Mouse (Mus musculus) bone marrow, adult 2 months (tissue): Measurements from ENCODE around the gene H1fx. TPM values are rescaled to one million over a fixed set of nuclear protein-coding genes. Genes with fewer than 3 reads are reported as not detected.
"Not testable (repeated sequence)": the region's sequence is repeated elsewhere in the genome, so short reads cannot be mapped to it uniquely, and the experiment has no call there.

Experiments
- H3K27ac ChIP-seq: fragments of 200-500 bp; 2 replicates; pipeline ENCODE4 v1.5.1; 2012; ENCODE audit warnings: low read depth, mild to moderate bottlenecking, control low read depth, inconsistent platforms, low read length; ENCODE audit not compliant: control insufficient read depth, poor library complexity, insufficient read depth
- H3K4me1 ChIP-seq: fragments of 200-500 bp; 2 replicates; pipeline ENCODE4 v1.6.1; 2011; ENCODE audit warnings: low read length; ENCODE audit not compliant: control insufficient read depth, insufficient read depth
- H3K4me3 ChIP-seq: fragments of 200-500 bp; replicated peaks from 2 replicates; pipeline ENCODE3; 2011; ENCODE audit warnings: mild to moderate bottlenecking, low read depth, low read length, control low read depth; ENCODE audit not compliant: control insufficient read depth
- CTCF ChIP-seq: fragments of 200-500 bp; IDR thresholded peaks from 2 replicates; pipeline ENCODE4 v1.5.1; 2011; ENCODE audit warnings: low read length, control low read depth; ENCODE audit not compliant: control insufficient read depth, insufficient read depth
- POLR2A ChIP-seq: fragments of 200-500 bp; IDR thresholded peaks from 2 replicates; pipeline ENCODE4 v1.6.1; 2011; ENCODE audit warnings: low read depth, mild to moderate bottlenecking, control low read depth, low read length, borderline replicate concordance; ENCODE audit not compliant: control insufficient read depth
- WGBS: fragments of 180-500 bp; shearing (Covaris S2); methylation state at CpG from one replicate; pipeline ENCODE4 v1.1.7; 2018; 5-methylcytosine and 5-hydroxymethylcytosine counted together
- polyA plus RNA-seq: library from polyadenylated mRNA; stranded (reverse); fragments of >200 nt; gene quantifications from 2 replicates; pipeline ENCODE4 v1.2.4, GENCODE M21; 2011; ENCODE audit warnings: low replicate concordance; ENCODE audit not compliant: missing spikeins, insufficient read depth, insufficient read length

The H1fx gene
- polyA plus RNA-seq, 1 experiment = 4.6 TPM

DNA sequence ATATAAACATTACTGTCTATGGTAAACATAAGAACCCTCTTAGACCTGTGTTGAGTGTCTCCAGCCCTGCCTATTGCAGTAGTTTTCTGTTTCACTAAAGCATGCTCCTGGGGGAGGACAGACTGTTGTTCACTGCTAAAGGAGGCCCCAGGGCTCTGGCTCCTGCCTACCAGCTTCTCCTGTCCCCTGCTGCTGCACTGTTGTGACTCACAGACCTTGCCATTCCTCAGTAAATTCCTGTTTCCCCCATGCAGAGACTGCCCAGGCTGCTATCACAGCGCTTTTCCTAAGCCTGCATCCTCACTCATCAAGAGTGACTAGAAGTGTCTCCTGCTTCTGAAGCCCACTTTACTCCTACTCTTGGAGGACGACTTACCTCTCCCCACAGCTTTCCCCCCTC, 11.4 kb downstream of the H1fx start:
- Histone ChIP-seq H3K4me1 (no peaks in the 10 kb centered on the region), H3K4me3 (no peak overlapping the region), H3K27ac (no peak overlapping the region)
- WGBS = 57% methylated on average over 2 of the region's 2 CpGs
- TF ChIP-seq POLR2A (no peak), CTCF (no peak)

DNA sequence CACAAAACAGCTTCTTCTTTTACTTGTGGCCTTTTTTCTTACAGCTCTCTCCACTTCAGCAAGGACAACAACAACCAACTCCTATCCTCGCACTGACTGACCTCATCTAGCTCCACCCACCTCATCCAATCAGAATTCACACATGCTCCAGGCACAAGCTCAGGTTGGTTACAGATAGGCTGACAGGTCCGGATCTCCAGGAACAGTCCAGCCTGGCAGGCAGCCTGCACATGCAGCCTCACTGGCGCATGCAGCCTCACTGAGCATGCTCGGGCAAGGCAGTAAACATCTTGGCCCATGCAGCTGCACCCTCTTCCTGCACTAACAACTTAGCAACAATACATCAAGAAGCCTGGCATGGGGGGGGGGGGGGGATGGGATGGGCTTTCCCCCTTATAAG, 19.0 kb downstream of the H1fx start:
- not testable (repeated sequence) for H3K4me3 ChIP-seq, H3K27ac ChIP-seq, H3K4me1 ChIP-seq
- 75% methylated on average over 4 of the region's 4 CpGs for WGBS

DNA sequence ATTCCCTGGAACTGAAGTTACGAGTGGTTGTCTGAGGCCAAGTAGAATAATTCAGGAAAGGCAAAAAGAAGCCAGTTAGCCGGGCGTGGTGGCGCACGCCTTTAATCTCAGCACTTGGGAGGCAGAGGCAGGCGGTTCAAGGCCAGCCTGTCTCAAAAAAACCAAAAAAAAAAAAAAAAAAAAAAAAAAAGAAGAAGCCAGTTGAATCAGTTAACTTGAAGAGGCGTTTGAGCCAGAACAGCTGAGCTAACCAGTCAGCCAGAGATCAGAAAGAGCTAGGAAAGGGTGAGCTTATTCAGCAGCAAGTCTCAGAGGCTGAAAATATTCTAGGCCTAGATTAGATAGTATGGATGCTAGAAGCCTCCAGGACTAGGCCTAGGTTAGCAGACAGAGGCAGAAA, 39.3 kb downstream of the H1fx start:
- H3K4me1 ChIP-seq = no peaks in the 10 kb centered on the region
- 83% methylated on average over 7 of the region's 7 CpGs for WGBS
- no peak overlapping the region for H3K27ac ChIP-seq
- TF ChIP-seq POLR2A = no peak
- TF ChIP-seq CTCF = no peak
- H3K4me3 ChIP-seq = no peak overlapping the region

DNA sequence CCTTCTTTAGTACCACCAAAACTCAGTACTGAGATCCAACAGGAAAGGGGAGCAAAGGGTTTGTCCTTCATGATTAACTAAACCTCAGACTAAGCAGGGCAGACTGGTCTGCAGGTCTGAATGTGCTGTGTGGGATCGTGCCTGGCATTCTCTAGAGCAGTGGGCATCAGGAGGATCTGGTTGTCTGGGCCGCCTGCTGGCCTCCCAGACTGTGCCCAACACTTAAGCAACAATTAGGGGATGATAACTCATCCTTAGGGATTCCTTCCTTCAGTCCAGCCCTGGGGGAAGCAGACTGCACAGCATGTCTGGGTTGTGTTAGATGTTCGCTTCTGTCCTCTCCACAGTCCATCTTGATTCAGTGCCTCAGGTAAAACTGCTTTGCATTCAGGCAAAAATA, 42.5 kb downstream of the H1fx start:
- WGBS = 79% methylated on average over 3 of the region's 3 CpGs
- H3K4me3 ChIP-seq = no peak overlapping the region
- TF ChIP-seq POLR2A (no peak), CTCF (no peak)
- no peak overlapping the region for H3K27ac ChIP-seq
- no peaks in the 10 kb centered on the region for H3K4me1 ChIP-seq

DNA sequence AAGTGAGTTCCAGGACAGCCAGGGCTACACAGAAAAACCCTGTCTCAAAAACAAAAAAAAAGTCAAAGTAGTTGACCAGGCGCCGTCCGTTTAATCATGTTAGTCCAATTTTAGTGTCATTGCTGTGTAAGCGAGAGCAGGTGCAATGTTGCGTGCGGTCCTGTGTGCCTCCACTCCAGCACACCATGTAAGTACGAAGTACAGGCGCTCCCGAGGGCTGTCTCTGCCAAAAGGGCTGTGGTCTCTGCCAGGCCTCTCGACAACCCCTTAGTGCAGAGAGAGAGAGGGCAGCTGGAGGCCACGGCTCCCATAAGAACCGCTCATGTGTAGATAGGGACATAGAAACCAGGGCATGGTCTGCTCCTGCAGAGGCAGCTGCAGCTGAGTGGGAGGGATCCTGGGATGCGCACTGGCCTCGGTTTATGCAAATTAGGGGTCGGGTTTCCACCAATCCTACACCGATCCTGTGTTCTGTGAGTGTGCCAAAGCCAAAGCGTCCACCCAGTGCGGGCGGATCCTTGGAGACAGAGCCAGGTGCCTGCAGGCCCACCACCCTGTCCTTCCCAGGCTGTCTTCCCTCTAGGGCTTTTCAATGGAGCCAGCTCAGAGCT, 44.2 kb downstream of the H1fx start:
- no peaks in the 10 kb centered on the region for H3K4me1 ChIP-seq
- no peak overlapping the region for H3K27ac ChIP-seq
- TF ChIP-seq POLR2A (no peak), CTCF (no peak)
- 83% methylated on average over 19 of the region's 19 CpGs for WGBS
- H3K4me3 ChIP-seq = no peak overlapping the region

GRCm38 (mm10) chr6:87935037-87935436, 46.4 kb downstream of the H1fx start:
- no peak overlapping the region for H3K4me3 ChIP-seq
- 59% methylated on average over 5 of the region's 5 CpGs for WGBS
- no peaks in the 10 kb centered on the region for H3K4me1 ChIP-seq
- TF ChIP-seq POLR2A (no peak), CTCF (no peak)
- no peak overlapping the region for H3K27ac ChIP-seq

Other genes with a start within 250 kb of the H1fx start
- gene Gp9, start 203.6 kb downstream of the H1fx start, polyA plus RNA-seq = 49.0 and 59.4 TPM in 2 replicates
- 31.2 and 44.9 TPM in 2 replicates for gene Rab43, start 169.5 kb downstream of the H1fx start, polyA plus RNA-seq
- gene Gm45140, start 145.8 kb downstream of the H1fx start, polyA plus RNA-seq = 7.3 and 18.0 TPM in 2 replicates
- 21.9 and 34.4 TPM in 2 replicates for gene Isy1, start 142.8 kb downstream of the H1fx start, polyA plus RNA-seq
- 180 and 237 TPM in 2 replicates for gene Cnbp, start 130.5 kb downstream of the H1fx start, polyA plus RNA-seq
- 33.9 and 63.6 TPM in 2 replicates for gene Copg1, start 93.8 kb downstream of the H1fx start, polyA plus RNA-seq
- gene Hmces, start 67.7 kb downstream of the H1fx start, polyA plus RNA-seq = 29.8 and 48.8 TPM in 2 replicates
- 49.6 and 72.1 TPM in 2 replicates for gene Rab7, start 63.6 kb upstream of the H1fx start, polyA plus RNA-seq
- 32.1 and 38.7 TPM in 2 replicates for gene Rpn1, start 102.8 kb upstream of the H1fx start, polyA plus RNA-seq
- 8.3 and 10.4 TPM in 2 replicates for gene Gata2, start 212.3 kb upstream of the H1fx start, polyA plus RNA-seq
- not detected in 2 replicates for gene Dnajb8, start 240.6 kb upstream of the H1fx start, polyA plus RNA-seq